Mouse (Mus musculus) kidney, postnatal 14 days (tissue): ENCODE results near the gene Vsir.

Experiments used
- DNase-seq: peaks from one replicate; pipeline ENCODE4 v3.0.0; 2022; ENCODE audit warnings: mixed read lengths

The Vsir gene

GRCm38 (mm10) chr10:60390177-60390903, 43.7 kb downstream of the Vsir start:
- no peak for DNase-seq

- no peak for DNase-seq
Observed at GRCm38 (mm10) chr10:60390904-60391420, 44.3 kb downstream of the Vsir start.

DNA sequence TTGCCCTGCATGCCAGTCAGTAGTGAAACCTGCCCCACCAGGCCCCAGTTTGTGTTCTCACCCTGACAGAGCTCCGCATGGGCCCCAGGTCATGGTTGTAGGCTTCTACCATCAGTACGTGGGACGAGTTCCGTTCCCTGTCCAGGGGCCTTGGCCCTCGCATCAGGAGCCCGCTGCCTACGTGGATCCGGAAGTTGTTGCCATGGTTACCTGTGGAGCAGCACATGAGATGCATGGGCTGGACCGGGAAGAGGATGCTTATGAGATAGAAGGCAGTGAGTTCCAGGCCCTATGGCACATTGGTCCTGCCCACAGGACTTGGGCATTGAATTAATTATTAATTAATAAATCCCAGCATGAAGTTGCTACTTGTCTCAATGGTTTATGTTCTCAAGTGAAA, 45.0 kb downstream of the Vsir start:
- no peak for DNase-seq

- DNase-seq, result no peak
Observed at GRCm38 (mm10) chr10:60394936-60395335, 48.3 kb downstream of the Vsir start.

DNA sequence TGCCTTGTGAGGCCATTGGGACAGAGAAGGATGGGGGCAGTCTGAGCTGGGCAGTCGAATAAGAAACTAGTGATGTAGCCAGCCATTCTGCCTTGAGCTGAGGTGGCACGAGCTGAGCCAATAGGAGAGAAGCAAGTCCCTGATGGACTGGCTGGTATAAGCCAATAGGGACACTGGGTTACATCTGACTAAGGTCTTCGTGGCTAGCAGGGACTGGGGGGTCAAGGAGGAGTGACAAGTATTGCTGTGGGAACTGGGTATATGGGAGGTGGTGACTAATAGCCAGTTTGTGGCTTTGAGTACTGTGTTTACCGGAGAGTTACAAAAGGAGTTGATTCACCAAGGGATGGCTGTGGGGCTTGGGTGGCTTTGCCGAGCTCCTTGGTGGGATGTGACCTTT, 49.0 kb downstream of the Vsir start:
- DNase-seq, result no peak

- no peak for DNase-seq
Observed at GRCm38 (mm10) chr10:60398051-60398814, 51.6 kb downstream of the Vsir start.

- DNase-seq, result no peak
Observed at GRCm38 (mm10) chr10:60399449-60399848, 52.8 kb downstream of the Vsir start, which contains the start of gene Gm17455. TSS of gene Gm17455 (plus strand) at chr10:60399726.

DNA sequence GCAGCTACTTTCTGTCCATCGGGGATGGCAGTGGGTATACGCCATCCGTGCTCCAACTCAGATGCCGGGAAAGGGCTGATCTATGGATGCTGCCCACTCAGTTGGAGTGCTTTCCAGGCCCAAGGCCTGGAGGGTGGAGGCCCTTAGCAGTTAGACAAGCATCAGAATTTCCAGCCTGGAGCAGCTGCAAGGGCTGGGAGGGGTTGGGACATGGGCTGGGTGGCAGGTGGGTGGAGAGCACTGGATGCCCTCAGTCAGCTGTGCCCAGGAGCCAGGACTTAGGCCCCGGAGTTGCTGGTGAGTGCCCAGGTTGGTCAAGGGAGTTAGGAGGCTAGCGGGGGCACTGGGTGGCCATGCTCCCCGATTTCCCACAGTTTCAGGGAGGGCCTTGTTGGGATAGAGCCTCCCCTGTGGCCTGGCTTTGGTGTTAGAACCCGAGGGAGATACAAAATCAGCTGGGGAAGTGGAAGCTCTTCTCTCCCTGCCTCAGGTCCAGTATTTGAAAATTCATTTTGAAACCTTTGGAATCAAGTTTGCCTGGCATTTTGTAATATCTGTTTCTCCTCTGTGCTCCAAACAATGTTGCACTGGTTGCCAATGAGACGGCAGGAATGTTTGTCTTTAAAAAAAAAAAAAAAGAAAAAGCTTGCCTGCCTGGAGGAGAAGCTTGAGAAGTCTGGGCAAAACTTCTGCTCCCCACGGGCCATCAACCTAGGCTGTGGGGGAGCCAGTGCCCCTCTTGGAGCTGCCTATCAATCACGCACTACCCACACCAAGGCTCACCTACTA, 54.0 kb downstream of the Vsir start:
- no peak for DNase-seq

DNA sequence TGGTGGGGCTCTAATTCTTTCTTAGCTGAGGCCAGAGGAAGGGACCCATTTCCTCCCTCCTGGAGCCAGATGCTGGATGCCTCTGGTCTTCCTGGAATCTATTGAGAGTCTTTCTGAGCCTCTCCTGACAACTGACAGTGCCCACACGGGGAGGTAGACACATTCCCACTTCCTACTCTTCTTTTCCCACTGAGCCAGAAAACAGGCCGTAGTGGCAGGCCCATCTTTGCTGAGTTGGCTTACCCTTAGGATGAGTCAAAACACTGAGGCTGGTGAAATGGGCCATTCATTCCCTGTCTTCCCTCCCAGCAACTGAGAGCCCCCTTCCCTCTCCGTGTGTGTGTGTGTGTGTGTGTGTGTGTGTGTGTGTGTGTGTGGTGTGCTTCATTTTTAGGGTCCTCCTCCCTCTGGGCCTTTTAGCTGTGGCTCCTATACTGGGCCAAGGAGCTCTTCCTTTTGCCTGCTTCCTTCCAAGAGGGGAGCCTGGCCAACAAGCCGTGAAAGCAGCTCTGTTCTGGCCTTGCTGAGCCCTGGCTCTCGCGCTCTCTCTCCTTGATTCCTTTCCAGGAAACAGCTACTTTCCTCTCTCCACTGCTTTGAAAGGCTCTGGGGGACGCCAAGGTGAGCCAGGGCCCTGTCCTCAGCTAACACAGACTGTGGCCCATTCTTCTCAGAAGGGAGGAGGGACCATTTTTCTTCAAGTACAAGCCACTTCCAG, 59.0 kb downstream of the Vsir start:
- peak; percentile 18 for DNase-seq

- DNase-seq, result peak; percentile 62
Observed at GRCm38 (mm10) chr10:60407831-60408230, 61.2 kb downstream of the Vsir start.

GRCm38 (mm10) chr10:60411794-60412193, 65.1 kb downstream of the Vsir start:
- no peak for DNase-seq

- DNase-seq, result no peak
Observed at GRCm38 (mm10) chr10:60413756-60414155, 67.1 kb downstream of the Vsir start.

GRCm38 (mm10) chr10:60417041-60417440, 70.4 kb downstream of the Vsir start:
- no peak for DNase-seq

- peak; percentile 71 for DNase-seq
Observed at GRCm38 (mm10) chr10:60418137-60418536, 71.5 kb downstream of the Vsir start.

- no peak for DNase-seq
Observed at GRCm38 (mm10) chr10:60419624-60420023, 73.0 kb downstream of the Vsir start.
